9 mouse cellular contexts compared by ENCODE assay signal in genomic region chr1:78338212-78338611, GRCm38 (mm10). TPM values are rescaled to one million over a fixed set of nuclear protein-coding genes. Genes with fewer than 3 reads are reported as not detected.
A peak's percentile ranks its signal among the peaks of the same experiment; 100 is the strongest.
DNase-seq lines count a peak whose midpoint lies in the region; ATAC-seq and TF ChIP-seq lines count a peak whose summit lies in the region.
"Had no signal": no experiment of that assay in that cellular context is flagged by ENCODE, and none has a peak within 500 bp of the region (broad histone marks: within the 10 kb centered on the region; RNA-seq: fewer than 3 reads in every experiment).

No protein-coding gene starts in this region.

- intact Hi-C loops in heart, postnatal 36 days (cut with DNase I): no loop called here

- no peak for TF ChIP-seq POLR2A in thymus, adult 2 months (IDR thresholded peaks at IDR 0.05; ENCODE audit: control insufficient read depth, extremely low read depth, insufficient read depth, low read length, poor library complexity)

- H3K4me1 ChIP-seq in heart, embryonic 10.5 days: peaks cover 8% of the 10 kb centered on the region
- H3K4me1 ChIP-seq in embryonic facial prominence, embryonic 10.5 days: peaks cover 13% of the 10 kb centered on the region; the same call in 1 of the 2 replicates
- H3K4me1 ChIP-seq in limb, embryonic 11.5 days (ENCODE audit: control insufficient read depth, insufficient read depth, low read length): peaks cover 6% of the 10 kb centered on the region
- no peaks in the 10 kb centered on the region for H3K4me1 ChIP-seq in neural tube, embryonic 11.5 days (ENCODE audit: control insufficient read depth, insufficient read depth, low read length)
- H3K4me1 ChIP-seq in thymus, adult 2 months (replicated peaks; ENCODE audit: control insufficient read depth, insufficient read depth, low read length): no peaks in the 10 kb centered on the region

- H3K4me2 ChIP-seq in limb, embryonic 11.5 days (ENCODE audit: low read depth, severe bottlenecking): no peak overlapping the region
- H3K4me2 ChIP-seq in neural tube, embryonic 11.5 days (ENCODE audit: low read depth): no peak overlapping the region

- no peak overlapping the region for H3K4me3 ChIP-seq in heart, embryonic 10.5 days
- no peak overlapping the region for H3K4me3 ChIP-seq in embryonic facial prominence, embryonic 10.5 days
- no peak overlapping the region for H3K4me3 ChIP-seq in limb, embryonic 11.5 days (ENCODE audit: low read depth, low read length)
- H3K4me3 ChIP-seq in neural tube, embryonic 11.5 days (ENCODE audit: low read depth, low read length): no peak overlapping the region
- H3K4me3 ChIP-seq in thymus, adult 2 months (ENCODE audit: control insufficient read depth, insufficient read depth, low read length): no peak overlapping the region

- H3K27ac ChIP-seq in heart, embryonic 10.5 days: no peak overlapping the region
- H3K27ac ChIP-seq in embryonic facial prominence, embryonic 10.5 days (replicated peaks): no peak overlapping the region
- H3K27ac ChIP-seq in limb, embryonic 11.5 days (replicated peaks; ENCODE audit: low read depth, low read length): no peak overlapping the region
- H3K27ac ChIP-seq in neural tube, embryonic 11.5 days (ENCODE audit: low read depth, low read length): no peak overlapping the region
- no peak overlapping the region for H3K27ac ChIP-seq in thymus, adult 2 months (ENCODE audit: control insufficient read depth, insufficient read depth, low read length)

- no peak for TF ChIP-seq CTCF in thymus, adult 2 months (IDR thresholded peaks at IDR 0.05; ENCODE audit: borderline replicate concordance, control insufficient read depth, extremely low read depth, insufficient read depth, low read length, poor library complexity)

- H3K9me3 ChIP-seq in heart, embryonic 10.5 days: no peaks in the 10 kb centered on the region
- no peaks in the 10 kb centered on the region for H3K9me3 ChIP-seq in embryonic facial prominence, embryonic 10.5 days
- H3K9me3 ChIP-seq in limb, embryonic 11.5 days (ENCODE audit: control insufficient read depth, low read length): no peaks in the 10 kb centered on the region
- H3K9me3 ChIP-seq in neural tube, embryonic 11.5 days (ENCODE audit: control insufficient read depth, low read length): no peaks in the 10 kb centered on the region

- 73% methylated on average over 9 of the region's 9 CpGs for WGBS in heart, embryonic 10.5 days
- 61% methylated on average over 9 of the region's 9 CpGs for WGBS in embryonic facial prominence, embryonic 10.5 days
- 13% methylated on average over 9 of the region's 9 CpGs for WGBS in limb, embryonic 11.5 days
- WGBS in neural tube, embryonic 11.5 days: 41% methylated on average over 9 of the region's 9 CpGs
- 59% methylated on average over 9 of the region's 9 CpGs for WGBS in thymus, adult 2 months

- peak; percentile 70 for ATAC-seq in limb, embryonic 11.5 days (ENCODE audit: insufficient number of reproducible peaks, low FRiP score, low TSS enrichment, low read depth)
- ATAC-seq in neural tube, embryonic 11.5 days (ENCODE audit: insufficient read depth, low FRiP score, low TSS enrichment): peak; percentile 72

- no peaks in the 10 kb centered on the region for H3K36me3 ChIP-seq in heart, embryonic 10.5 days
- H3K36me3 ChIP-seq in embryonic facial prominence, embryonic 10.5 days (replicated peaks): no peaks in the 10 kb centered on the region
- H3K36me3 ChIP-seq in limb, embryonic 11.5 days (ENCODE audit: control insufficient read depth, insufficient read depth, low read length): no peaks in the 10 kb centered on the region
- H3K36me3 ChIP-seq in neural tube, embryonic 11.5 days (ENCODE audit: control insufficient read depth, insufficient read depth, low read length): no peaks in the 10 kb centered on the region
- H3K36me3 ChIP-seq in thymus, adult 2 months (ENCODE audit: control insufficient read depth, insufficient read depth, low read length): no peaks in the 10 kb centered on the region
- H3K36me3 ChIP-seq: G1E had no signal

- H3K9ac ChIP-seq in limb, embryonic 11.5 days (ENCODE audit: low read length): no peak overlapping the region
- no peak overlapping the region for H3K9ac ChIP-seq in neural tube, embryonic 11.5 days (ENCODE audit: low read length)

- H3K27me3 ChIP-seq in heart, embryonic 10.5 days (ENCODE audit: insufficient read depth, poor library complexity, severe bottlenecking): no peaks in the 10 kb centered on the region; the same call in 1 of the 2 replicates
- no peaks in the 10 kb centered on the region for H3K27me3 ChIP-seq in embryonic facial prominence, embryonic 10.5 days (replicated peaks; ENCODE audit: low read depth, poor library complexity, severe bottlenecking)
- H3K27me3 ChIP-seq in limb, embryonic 11.5 days (ENCODE audit: control insufficient read depth, insufficient read depth, low read length): no peaks in the 10 kb centered on the region
- H3K27me3 ChIP-seq in neural tube, embryonic 11.5 days (ENCODE audit: control insufficient read depth, insufficient read depth, low read length): 0 out of 2 replicates have a peak, but pooled peaks cover 2% of the 10 kb centered on the region
- no peaks in the 10 kb centered on the region for H3K27me3 ChIP-seq in thymus, adult 2 months (ENCODE audit: control insufficient read depth, insufficient read depth, low read length)

- peak; percentile 48 to 64 for DNase-seq in heart, adult 18-20 months
- DNase-seq in heart, embryonic 10.5 days (ENCODE audit: low spot score): no peak
- DNase-seq in embryonic facial prominence, embryonic 10.5 days (ENCODE audit: low spot score): peak; percentile 35
- peak; percentile 5 to 27 for DNase-seq in heart, postnatal 36 days
- DNase-seq in limb, embryonic 11.5 days (ENCODE audit: low spot score): peak; percentile 57
- peak; percentile 33 for DNase-seq in neural tube, embryonic 11.5 days (ENCODE audit: low spot score)
- no peak for DNase-seq in layer of hippocampus, postnatal 25 days (ENCODE audit: extremely low spot score in 1 of 2, low spot score in 1 of 2)
- DNase-seq in thymus, adult 2 months: no peak

RNA-seq across cellular contexts. Expression of gene Sgpp2, which starts 28.1 kb away (rescaled TPM):
- under 1 TPM in 1 of 2 experiments, not detected in 1; 0.05 TPM for total RNA-seq in heart, adult 18-20 months (2021)
- 0.11 and 0.65 TPM in 2 replicates for polyA plus RNA-seq in heart, embryonic 10.5 days (2016; fragmentation: Nextera tagmentation; extraction: Ambion mirVana)
- 5.6 and 9.0 TPM in 2 replicates for polyA plus RNA-seq in embryonic facial prominence, embryonic 10.5 days (2016; fragmentation: Nextera tagmentation; extraction: Ambion mirVana)
- total RNA-seq in heart, postnatal 36 days (2021): under 1 TPM in 1 of 2 experiments, not detected in 1; 0.08 TPM
- polyA plus RNA-seq in limb, embryonic 11.5 days (2014; fragmentation: Nextera tagmentation; extraction: Ambion mirVana): 0.65 and 1.4 TPM in 2 replicates
- 1.9 and 2.2 TPM in 2 replicates for polyA plus RNA-seq in neural tube, embryonic 11.5 days (2014; fragmentation: Nextera tagmentation; extraction: Ambion mirVana)
- total RNA-seq in layer of hippocampus, postnatal 25 days (2021): 1 to 10 TPM; 3.8 to 4.2 TPM
- polyA plus RNA-seq in thymus, adult 2 months (2012; rRNA removed): 0.32 and 0.67 TPM in 2 replicates
- polyA plus RNA-seq: G1E had no signal

Comparison
In these comparisons a context has a peak if more than half of its experiments do, and no peak if none do; other contexts are left out.
1. DNase-seq: peak in heart, adult 18-20 months (2 of 2), embryonic facial prominence, embryonic 10.5 days (single experiment), heart, postnatal 36 days (2 of 2), limb, embryonic 11.5 days (single experiment) and neural tube, embryonic 11.5 days (single experiment); none in heart, embryonic 10.5 days (single experiment), layer of hippocampus, postnatal 25 days (0 of 2) and thymus, adult 2 months (single experiment).